Mouse (Mus musculus) intestine, embryonic 16.5 days (tissue): ENCODE data around the gene Npas3. TPM values are rescaled to one million over a fixed set of nuclear protein-coding genes. Genes with fewer than 3 reads are reported as not detected.

ENCODE experiments used
- ATAC-seq: fragments of 200-750 bp; cut with Nextera tagmentation; 2 replicates; pipeline ENCODE4 v1.8.0; 2017; ENCODE audit warnings: moderate TSS enrichment, moderate library complexity
- H3K27ac ChIP-seq: fragments of 300-500 bp; sonication (generic); 2 replicates; pipeline ENCODE4 v1.5.1; 2014; ENCODE audit warnings: mild to moderate bottlenecking, low read length
- H3K27me3 ChIP-seq: fragments of 300-500 bp; sonication (generic); replicated peaks from 2 replicates; pipeline ENCODE4 v1.6.1; 2014; ENCODE audit warnings: low read length, control low read depth, mixed read lengths; ENCODE audit not compliant: control insufficient read depth, insufficient read depth
- H3K36me3 ChIP-seq: fragments of 300-500 bp; sonication (generic); 2 replicates; pipeline ENCODE4 v1.6.1; 2014; ENCODE audit warnings: low read length, control low read depth; ENCODE audit not compliant: control insufficient read depth, insufficient read depth
- H3K4me1 ChIP-seq: fragments of 300-500 bp; sonication (generic); 2 replicates; pipeline ENCODE4 v1.6.1; 2014; ENCODE audit warnings: low read length, control low read depth, mixed read lengths; ENCODE audit not compliant: control insufficient read depth, insufficient read depth
- H3K4me2 ChIP-seq: fragments of 300-500 bp; sonication (generic); 2 replicates; pipeline ENCODE4 v1.6.1; 2014; ENCODE audit warnings: low read depth, low read length, control low read depth
- H3K4me3 ChIP-seq: fragments of 300-500 bp; sonication (generic); 2 replicates; pipeline ENCODE4 v1.5.1; 2014; ENCODE audit warnings: mild to moderate bottlenecking, low read length
- H3K9ac ChIP-seq: fragments of 300-500 bp; sonication (generic); 2 replicates; pipeline ENCODE4 v1.6.1; 2014; ENCODE audit warnings: low read depth, low read length
- H3K9me3 ChIP-seq: fragments of 300-500 bp; sonication (generic); 2 replicates; pipeline ENCODE4 v1.6.1; 2016; ENCODE audit warnings: low read length, control low read depth; ENCODE audit not compliant: control insufficient read depth
- WGBS: fragments of 180-500 bp; shearing (Covaris S2); extraction: QIAGEN DNeasy Blood & Tissue Kit; methylation state at CpG from one replicate; pipeline ENCODE4 v1.1.7; 2014; 5-methylcytosine and 5-hydroxymethylcytosine counted together
- polyA plus RNA-seq: library from polyadenylated mRNA; unstranded; fragments of >200 nt; fragmentation: Nextera tagmentation; extraction: Ambion mirVana; gene quantifications from 2 replicates; pipeline ENCODE4 v1.2.1, GENCODE M21; 2015

Npas3 gene
- polyA plus RNA-seq, 1 experiment from 2014 or later, result 1.9 TPM

- 72% methylated on average over 4 of the region's 4 CpGs for WGBS
- no peaks in the 10 kb centered on the region for H3K27me3 ChIP-seq
- no peaks in the 10 kb centered on the region for H3K4me1 ChIP-seq
- no peak overlapping the region for H3K4me2 ChIP-seq
- ATAC-seq, result no peak
- H3K9ac ChIP-seq, result no peak overlapping the region
- no peak overlapping the region for H3K4me3 ChIP-seq
- H3K9me3 ChIP-seq, result no peaks in the 10 kb centered on the region
- H3K27ac ChIP-seq, result no peak overlapping the region
- H3K36me3 ChIP-seq, result no peaks in the 10 kb centered on the region
Observed at GRCm38 (mm10) chr12:54045360-54045759, 796.9 kb downstream of the Npas3 start.

- Histone ChIP-seq H3K9me3 (no peaks in the 10 kb centered on the region), H3K27ac (no peak overlapping the region), H3K4me2 (no peak overlapping the region), H3K4me1 (no peaks in the 10 kb centered on the region), H3K9ac (no peak overlapping the region), H3K4me3 (no peak overlapping the region), H3K36me3 (no peaks in the 10 kb centered on the region), H3K27me3 (no peaks in the 10 kb centered on the region)
- ATAC-seq, result no peak
- WGBS, result 73% methylated on average over 6 of the region's 6 CpGs
Observed at GRCm38 (mm10) chr12:54046824-54047223, 798.3 kb downstream of the Npas3 start.

- Histone ChIP-seq H3K4me3 (no peak overlapping the region), H3K4me2 (no peak overlapping the region), H3K4me1 (no peaks in the 10 kb centered on the region), H3K9me3 (no peaks in the 10 kb centered on the region), H3K9ac (no peak overlapping the region), H3K27ac (no peak overlapping the region), H3K36me3 (no peaks in the 10 kb centered on the region), H3K27me3 (no peaks in the 10 kb centered on the region)
- no peak for ATAC-seq
- WGBS, result 83% methylated on average over 5 of the region's 5 CpGs
Observed at GRCm38 (mm10) chr12:54048126-54048525, 799.6 kb downstream of the Npas3 start.

GRCm38 (mm10) chr12:54049926-54050325 lies 801.4 kb downstream of the Npas3 start:
- 83% methylated on average over 4 of the region's 4 CpGs for WGBS
- no peak overlapping the region for H3K9ac ChIP-seq
- no peaks in the 10 kb centered on the region for H3K27me3 ChIP-seq
- H3K27ac ChIP-seq, result no peak overlapping the region
- no peaks in the 10 kb centered on the region for H3K4me1 ChIP-seq
- H3K9me3 ChIP-seq, result no peaks in the 10 kb centered on the region
- no peak overlapping the region for H3K4me2 ChIP-seq
- H3K36me3 ChIP-seq, result no peaks in the 10 kb centered on the region
- no peak overlapping the region for H3K4me3 ChIP-seq
- no peak for ATAC-seq

GRCm38 (mm10) chr12:54052939-54053338 lies 804.5 kb downstream of the Npas3 start:
- ATAC-seq, result no peak
- no peak overlapping the region for H3K4me3 ChIP-seq
- no peaks in the 10 kb centered on the region for H3K36me3 ChIP-seq
- no peaks in the 10 kb centered on the region for H3K4me1 ChIP-seq
- H3K9ac ChIP-seq, result no peak overlapping the region
- 67% methylated on average over 3 of the region's 3 CpGs for WGBS
- no peaks in the 10 kb centered on the region for H3K9me3 ChIP-seq
- no peak overlapping the region for H3K4me2 ChIP-seq
- no peak overlapping the region for H3K27ac ChIP-seq
- H3K27me3 ChIP-seq, result no peaks in the 10 kb centered on the region

GRCm38 (mm10) chr12:54053598-54053997 lies 805.1 kb downstream of the Npas3 start:
- ATAC-seq, result no peak
- H3K27ac ChIP-seq, result no peak overlapping the region
- no peak overlapping the region for H3K4me2 ChIP-seq
- no peaks in the 10 kb centered on the region for H3K27me3 ChIP-seq
- H3K36me3 ChIP-seq, result no peaks in the 10 kb centered on the region
- no peak overlapping the region for H3K4me3 ChIP-seq
- no peak overlapping the region for H3K9ac ChIP-seq
- H3K4me1 ChIP-seq, result no peaks in the 10 kb centered on the region
- 93% methylated on average over 6 of the region's 6 CpGs for WGBS
- no peaks in the 10 kb centered on the region for H3K9me3 ChIP-seq

- no peaks in the 10 kb centered on the region; the same call in 1 of the 2 replicates for H3K27me3 ChIP-seq
- no peaks in the 10 kb centered on the region for H3K4me1 ChIP-seq
- ATAC-seq, result peak; percentile 65; the same call in 1 of the 2 replicates
- WGBS, result 10% methylated on average over 8 of the region's 8 CpGs
- H3K27ac ChIP-seq, result no peak overlapping the region
- no peak overlapping the region for H3K4me3 ChIP-seq
- no peak overlapping the region for H3K9ac ChIP-seq
- H3K9me3 ChIP-seq, result no peaks in the 10 kb centered on the region
- no peak overlapping the region for H3K4me2 ChIP-seq
- no peaks in the 10 kb centered on the region for H3K36me3 ChIP-seq
Observed at GRCm38 (mm10) chr12:54060732-54061131, 812.3 kb downstream of the Npas3 start.

GRCm38 (mm10) chr12:54061168-54061567 lies 812.7 kb downstream of the Npas3 start:
- H3K9ac ChIP-seq, result no peak overlapping the region
- no peaks in the 10 kb centered on the region for H3K4me1 ChIP-seq
- H3K4me2 ChIP-seq, result no peak overlapping the region
- no peak for ATAC-seq
- no peak overlapping the region for H3K4me3 ChIP-seq
- H3K27ac ChIP-seq, result no peak overlapping the region
- WGBS, result 42% methylated on average over 6 of the region's 6 CpGs
- no peaks in the 10 kb centered on the region for H3K36me3 ChIP-seq
- H3K9me3 ChIP-seq, result no peaks in the 10 kb centered on the region
- H3K27me3 ChIP-seq, result no peaks in the 10 kb centered on the region; the same call in 1 of the 2 replicates

GRCm38 (mm10) chr12:54064986-54065385 lies 816.5 kb downstream of the Npas3 start:
- Histone ChIP-seq H3K4me3 (no peak overlapping the region), H3K9ac (no peak overlapping the region), H3K4me1 (peaks cover 15% of the 10 kb centered on the region), H3K36me3 (no peaks in the 10 kb centered on the region), H3K27ac (no peak overlapping the region), H3K27me3 (peaks cover 16% of the 10 kb centered on the region), H3K4me2 (no peak overlapping the region), H3K9me3 (no peaks in the 10 kb centered on the region)
- ATAC-seq, result no peak
- 78% methylated on average over 16 of the region's 16 CpGs for WGBS

GRCm38 (mm10) chr12:54065607-54066006 lies 817.1 kb downstream of the Npas3 start:
- no peak overlapping the region for H3K4me3 ChIP-seq
- H3K4me1 ChIP-seq, result peaks cover 15% of the 10 kb centered on the region
- WGBS, result 57% methylated on average over 11 of the region's 11 CpGs
- no peak overlapping the region for H3K27ac ChIP-seq
- no peak overlapping the region for H3K4me2 ChIP-seq
- H3K36me3 ChIP-seq, result no peaks in the 10 kb centered on the region
- no peaks in the 10 kb centered on the region for H3K9me3 ChIP-seq
- H3K27me3 ChIP-seq, result peaks cover 16% of the 10 kb centered on the region
- no peak overlapping the region for H3K9ac ChIP-seq
- ATAC-seq, result peak; percentile 68
